Mouse (Mus musculus): ENCODE data around the gene Tiam1.

Tiam1 gene

DNA sequence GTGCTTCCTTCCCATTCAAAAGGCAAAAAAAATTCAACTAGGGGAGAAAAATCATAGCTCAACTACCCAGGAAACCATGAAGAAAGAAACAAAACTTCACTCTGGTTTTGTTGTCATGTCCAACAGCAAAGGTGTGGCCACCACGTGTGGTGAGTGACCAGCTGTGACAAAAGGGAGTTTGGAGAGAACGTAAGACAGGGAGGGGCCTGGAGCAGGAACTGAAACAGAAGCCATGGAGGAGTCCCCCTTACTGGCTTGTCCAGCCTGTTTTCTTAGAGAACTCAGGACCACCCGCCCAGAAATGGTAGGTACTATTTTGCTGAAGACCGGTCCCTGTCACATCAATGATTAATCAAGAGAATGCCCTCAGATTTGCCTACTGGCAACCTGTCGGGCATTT lies 342.1 kb downstream of the Tiam1 start:
- DNase-seq (ENCODE audit: low spot score in 2 of 2) = no peak

DNA sequence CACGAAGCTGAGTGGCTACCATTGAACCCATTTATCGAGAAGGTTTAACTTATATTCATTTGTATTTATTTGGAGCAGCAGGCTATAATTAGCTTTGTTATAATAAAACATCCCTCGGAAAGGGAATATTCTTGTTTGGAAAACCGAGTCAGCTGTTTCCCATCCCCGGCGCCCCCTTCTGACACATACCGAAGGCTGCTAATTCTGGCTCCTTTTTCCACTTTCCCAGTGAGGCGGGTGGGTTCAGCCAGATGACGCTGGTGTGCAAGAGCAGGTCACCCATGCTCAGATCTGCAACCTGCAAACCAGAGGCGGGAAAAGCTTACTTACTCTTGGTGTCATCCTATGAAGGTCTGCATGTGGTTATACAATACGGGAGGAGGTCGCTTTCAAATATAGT lies 343.8 kb downstream of the Tiam1 start:
- no peak for DNase-seq (ENCODE audit: low spot score in 2 of 2)

DNA sequence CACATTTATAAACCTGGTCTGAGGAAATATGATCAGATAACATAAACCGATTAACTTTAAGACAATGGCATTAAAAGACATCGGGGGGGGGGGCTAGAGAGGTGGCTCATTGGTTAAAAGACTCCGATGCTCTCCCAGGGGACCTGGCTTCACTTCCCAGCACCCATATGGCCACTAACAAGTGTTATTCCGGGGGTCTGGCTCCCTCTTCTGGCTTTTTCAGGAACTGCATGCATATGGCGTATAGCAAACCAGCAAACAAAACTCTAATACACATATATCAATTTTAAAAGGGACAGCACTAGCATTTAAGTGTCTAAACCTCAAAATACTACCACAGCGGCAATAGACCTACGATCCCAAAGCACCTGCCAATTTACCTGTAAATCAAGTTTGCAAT lies 347.0 kb downstream of the Tiam1 start:
- DNase-seq (ENCODE audit: low spot score in 2 of 2) = no peak

DNA sequence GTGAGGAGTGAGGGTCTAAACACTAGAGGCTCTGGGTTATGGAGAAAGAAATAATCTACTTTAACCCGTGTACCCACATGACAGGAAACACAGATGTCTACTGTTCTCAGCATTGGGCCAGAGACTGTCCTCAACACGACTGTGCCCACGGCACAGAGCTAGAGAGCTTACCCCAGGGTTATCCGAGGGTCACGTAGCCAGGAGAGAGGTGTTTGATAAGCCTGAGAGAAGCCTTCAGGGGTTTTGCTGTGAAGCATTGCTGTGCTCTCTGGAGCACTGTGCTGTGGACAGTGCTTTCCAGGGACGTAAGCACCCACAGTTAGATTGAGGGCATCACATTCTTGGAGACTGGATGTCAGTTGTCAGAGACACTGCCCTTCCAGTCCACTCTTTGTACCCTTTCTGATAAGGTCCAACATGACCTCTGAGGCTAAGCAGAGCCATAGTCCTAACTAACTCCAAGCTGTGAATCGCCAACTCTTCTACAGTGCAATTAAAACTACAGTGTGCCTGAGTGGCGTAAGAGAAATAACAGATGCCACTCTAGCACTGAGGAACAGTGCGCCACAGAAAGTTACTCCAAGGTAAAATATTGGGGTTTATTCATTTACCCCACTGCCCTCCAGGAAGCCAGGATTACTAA lies 353.7 kb downstream of the Tiam1 start:
- DNase-seq (ENCODE audit: low spot score in 2 of 2) = no peak

DNA sequence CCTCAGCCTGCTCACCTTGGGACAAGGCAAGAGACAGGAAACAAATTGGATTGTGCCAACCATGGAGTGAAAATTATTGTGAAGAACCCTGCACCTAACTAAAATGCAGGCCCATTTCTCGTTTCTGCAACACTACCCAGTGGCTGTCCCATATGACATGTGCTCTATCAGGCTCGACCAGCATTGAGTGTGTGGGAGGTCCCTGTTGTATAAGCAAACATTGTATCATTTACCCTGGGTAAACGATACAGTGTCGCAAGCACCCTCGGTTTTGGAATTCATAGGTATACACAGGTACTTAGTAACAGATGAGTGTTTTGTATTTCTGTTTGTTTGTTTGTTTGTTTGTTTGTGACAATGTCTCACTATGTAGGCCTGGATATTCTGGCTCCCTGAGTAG lies 357.8 kb downstream of the Tiam1 start:
- no peak for DNase-seq (ENCODE audit: low spot score in 2 of 2)

DNA sequence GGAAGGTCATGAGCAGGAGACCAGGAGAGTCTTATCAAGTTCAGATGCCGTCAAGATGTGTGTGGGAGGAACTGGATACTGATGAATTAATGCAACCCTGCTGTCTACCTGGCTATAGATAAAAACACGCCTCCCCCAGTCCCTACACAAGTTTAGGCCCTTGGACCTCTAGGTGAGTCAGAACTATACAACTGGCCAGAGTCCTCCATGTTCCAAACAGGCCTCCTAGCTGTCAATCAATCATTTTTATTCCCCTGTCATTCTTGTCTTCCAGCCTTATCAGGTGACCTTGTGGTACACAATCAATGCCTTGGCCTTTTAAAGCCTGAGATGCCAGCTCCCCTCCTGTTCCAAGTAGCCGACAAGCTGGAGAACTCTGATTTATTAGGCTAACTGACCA lies 363.9 kb downstream of the Tiam1 start:
- no peak for DNase-seq (ENCODE audit: low spot score in 2 of 2)

DNA sequence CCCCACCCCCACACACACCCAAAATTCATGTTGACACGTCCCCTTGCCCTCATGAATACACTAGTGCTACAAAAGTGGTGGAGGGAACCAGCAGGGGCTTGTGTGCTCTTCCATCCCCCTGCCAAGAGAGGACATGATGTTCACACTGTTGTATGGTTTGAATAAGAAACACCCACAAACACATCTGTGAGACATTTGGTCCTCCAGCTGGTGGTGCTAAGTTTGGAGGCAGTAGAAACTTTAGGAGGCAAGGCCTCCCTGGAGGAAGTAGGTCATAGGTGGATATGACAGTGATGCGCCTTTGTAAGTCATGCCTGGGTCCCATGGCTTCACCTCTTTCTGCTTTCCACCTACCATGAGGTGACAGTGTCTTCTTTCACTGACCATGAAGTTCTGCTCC lies 366.1 kb downstream of the Tiam1 start:
- DNase-seq (ENCODE audit: low spot score in 2 of 2) = no peak

DNA sequence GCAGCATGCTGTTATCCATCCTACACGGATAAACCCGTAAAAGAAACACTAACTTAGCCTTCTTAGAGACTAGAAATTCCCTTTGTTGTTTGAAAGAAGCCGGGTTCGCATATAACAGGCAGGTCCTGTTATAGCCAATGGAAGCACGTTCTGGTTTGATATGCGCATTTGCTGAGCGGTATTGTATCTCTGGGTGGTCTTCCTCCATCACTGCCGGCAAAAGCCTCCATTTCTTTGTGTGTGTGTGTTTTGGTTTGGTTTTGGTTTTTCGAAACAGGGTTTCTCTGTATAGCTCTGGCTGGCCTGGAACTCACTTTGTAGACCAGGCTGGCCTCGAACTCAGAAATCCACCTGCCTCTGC lies 369.0 kb downstream of the Tiam1 start:
- DNase-seq (ENCODE audit: low spot score in 2 of 2) = no peak

DNA sequence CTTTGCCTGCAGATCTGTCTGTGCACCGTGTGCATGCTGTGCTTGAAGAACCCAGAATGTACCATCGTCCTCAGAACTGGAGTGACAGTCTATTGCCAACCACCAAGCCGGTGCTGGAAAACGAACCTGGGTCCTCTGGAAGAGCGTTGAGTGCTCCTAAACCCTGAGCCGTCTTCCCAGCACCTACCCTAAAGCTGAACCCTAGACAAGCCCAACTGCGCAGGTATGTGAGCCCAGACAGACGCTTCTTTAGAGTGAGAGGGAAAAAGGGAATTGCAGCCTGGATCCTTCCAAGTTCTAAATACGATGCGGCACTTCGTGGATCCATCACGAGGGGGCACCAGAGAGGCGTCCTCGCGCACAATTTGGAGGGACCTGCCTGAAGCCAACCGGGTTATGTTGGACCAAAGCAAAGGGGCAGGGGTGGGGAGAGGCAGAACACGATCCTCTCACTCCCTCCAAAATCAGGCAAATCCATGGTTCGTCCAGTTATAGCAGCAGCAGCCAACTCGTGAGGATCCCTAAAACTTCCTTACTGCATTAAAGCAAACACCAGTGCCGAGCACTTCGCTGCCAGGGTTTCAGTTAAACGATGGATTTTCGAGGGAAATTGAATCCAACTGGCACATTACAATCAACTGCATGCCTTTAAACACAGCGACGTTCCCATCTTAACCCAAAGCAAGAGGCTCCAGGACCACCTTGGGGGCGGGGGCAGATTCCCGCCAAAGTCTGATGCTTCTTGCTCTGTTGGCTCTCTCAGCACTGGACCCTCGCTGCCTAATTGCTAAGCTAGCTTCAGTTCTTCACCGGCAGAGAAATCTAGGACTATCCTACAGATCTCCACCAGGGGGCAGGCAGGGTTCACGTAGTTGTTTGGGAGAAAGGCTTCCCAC lies 369.7 kb downstream of the Tiam1 start:
- DNase-seq (ENCODE audit: low spot score in 2 of 2) = peak; percentile 51 to 83

DNA sequence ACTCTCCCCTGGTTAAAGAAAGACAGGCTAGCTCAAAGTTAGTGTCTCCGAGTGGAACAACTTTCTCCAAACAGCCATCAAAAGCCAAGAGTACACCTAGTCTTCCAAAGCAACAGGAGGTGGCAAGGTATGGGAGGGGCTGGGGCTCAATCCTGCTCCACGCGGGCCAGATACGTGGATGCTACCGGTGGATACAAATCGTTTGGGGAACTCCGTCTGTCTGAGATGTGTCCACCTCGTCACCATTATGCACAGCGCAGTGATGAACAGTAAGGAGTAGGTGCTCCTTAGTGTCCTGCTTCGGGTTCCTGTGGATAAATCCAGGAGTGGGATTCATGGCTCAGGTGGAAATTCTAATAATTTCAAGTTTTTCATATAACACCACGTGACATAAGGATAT lies 377.6 kb downstream of the Tiam1 start:
- no peak for DNase-seq (ENCODE audit: low spot score in 2 of 2)

DNA sequence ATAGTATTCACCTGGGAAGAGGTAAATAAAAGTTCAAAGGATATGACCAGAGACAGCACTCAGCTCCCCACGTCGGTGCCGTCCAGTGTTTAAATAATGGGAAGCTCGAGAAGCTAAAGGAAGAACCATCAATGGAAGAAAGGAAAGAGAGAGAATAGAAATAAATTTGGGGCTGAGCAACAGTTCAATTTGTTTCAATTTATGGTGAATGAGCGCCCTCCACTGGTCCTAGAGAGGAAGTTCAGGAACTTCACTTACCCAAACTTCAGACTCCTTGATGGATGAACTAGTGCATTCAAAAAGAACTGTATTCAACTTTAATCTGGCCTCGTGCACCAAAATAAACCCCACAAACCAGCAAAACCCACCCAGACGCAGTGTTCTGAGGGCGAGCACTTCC lies 378.1 kb downstream of the Tiam1 start:
- DNase-seq (ENCODE audit: low spot score in 2 of 2) = no peak

DNA sequence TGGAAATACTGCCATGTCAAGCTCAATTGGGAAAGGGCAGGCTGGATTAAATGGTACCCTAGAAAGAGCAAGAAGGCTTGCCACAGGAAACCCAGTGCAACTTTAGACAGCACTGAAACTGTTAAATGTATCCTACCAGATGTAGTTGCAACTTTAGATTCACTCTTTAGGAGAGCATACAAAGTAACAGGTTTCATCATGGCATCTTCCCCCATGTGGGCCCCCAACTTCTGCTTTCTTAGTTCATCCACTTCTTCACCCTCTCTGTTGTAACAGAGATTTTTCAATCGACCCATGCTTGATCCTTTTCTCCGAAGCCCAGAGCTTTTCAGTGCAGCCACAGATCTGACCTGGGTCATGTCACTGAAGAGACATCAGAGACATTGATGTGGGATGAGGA lies 379.8 kb downstream of the Tiam1 start:
- no peak for DNase-seq (ENCODE audit: low spot score in 2 of 2)

DNA sequence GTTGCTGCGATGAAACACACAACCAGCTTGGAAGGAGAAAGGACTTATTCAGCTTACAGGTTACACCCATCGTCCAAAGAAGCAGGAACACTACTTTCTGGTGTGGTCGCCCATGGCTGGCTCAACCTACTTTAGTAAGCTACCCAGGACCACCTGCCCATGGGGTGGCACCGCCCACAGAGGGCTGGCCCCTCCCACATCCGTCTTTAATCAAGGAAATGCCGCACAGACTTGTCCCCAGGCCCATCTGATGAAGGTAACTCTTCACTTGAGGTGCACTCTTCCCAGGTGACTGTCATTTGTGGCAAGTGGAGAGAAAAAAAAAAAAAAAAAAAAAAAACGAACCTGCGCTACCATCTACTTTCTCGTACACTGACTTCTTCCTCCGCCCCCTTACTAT lies 381.0 kb downstream of the Tiam1 start:
- no peak for DNase-seq (ENCODE audit: low spot score in 2 of 2)

DNA sequence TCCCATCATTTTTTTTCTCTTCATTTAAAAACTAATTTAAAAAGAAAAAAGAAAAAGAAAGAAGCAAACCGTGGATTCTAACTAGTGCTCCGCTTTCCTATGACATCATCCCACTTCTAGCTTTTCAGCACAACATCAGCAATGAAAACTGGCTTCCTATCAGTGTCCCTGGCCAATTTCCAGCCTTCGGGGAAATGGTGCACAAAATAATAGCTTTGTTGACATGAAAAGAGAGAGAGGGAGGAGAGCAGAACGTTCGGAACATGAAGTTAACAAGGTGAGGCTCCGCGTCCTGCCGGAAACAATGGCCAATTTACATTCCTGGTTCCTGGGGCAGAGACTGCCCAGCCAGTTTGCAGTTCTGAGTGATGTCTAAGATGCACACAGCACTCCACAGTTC lies 381.5 kb downstream of the Tiam1 start:
- DNase-seq (ENCODE audit: low spot score in 2 of 2) = no peak

DNA sequence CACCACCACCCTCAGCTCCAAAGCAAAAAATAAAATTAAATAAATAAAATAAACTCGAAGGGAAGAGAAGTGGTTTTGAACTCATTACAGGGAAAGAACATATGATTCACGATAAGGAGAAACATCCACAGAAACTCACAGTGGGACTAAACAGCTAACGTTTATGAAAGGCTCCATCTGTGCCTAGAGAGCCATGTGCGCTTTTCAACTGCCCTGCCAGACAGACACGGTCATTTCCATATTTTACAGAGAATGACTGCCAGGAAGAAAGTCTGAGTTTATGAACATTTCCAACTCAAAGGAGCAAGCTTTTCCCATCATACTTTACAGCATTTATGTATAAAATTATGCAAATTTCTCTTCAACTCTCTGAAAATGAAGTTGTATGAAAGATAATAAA lies 386.2 kb downstream of the Tiam1 start:
- DNase-seq (ENCODE audit: low spot score in 2 of 2) = no peak

DNA sequence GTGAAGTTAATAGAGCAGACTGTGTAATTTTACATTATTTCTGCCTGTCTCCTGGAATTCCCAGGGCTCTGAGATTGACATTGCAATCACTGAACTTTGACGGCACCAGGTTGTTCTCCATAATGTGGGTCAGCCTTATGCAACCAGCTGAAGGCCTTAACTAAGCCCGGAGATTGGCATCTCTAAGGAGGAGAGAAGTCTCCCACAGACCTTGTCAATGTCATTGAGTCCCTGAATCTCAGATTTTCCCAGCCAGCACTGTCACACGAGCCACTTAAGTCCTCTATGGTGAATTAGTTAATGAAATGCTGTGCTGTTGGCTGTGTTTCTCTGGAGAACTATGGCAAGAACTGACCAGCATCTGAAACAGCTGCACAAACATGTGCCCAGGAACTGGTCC lies 388.9 kb downstream of the Tiam1 start:
- no peak for DNase-seq (ENCODE audit: low spot score in 2 of 2)

DNA sequence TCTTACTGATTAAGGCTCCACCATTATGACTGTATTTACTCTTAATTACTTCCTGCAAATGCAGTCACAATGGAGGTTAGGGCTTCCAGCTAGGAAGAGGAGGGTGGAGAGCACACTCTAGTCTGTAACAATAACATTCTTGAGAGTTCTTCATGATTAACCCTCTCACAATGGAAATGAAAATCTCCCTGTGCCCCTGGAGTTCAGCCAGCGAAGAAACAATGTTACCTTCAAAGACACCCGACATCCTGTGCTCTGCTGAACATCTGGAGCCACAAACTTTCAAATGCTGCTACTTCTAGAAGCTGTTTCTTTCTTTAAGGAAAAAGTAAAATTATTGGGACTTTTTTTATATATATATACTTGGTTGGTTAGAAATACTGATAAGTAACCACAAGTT lies 395.7 kb downstream of the Tiam1 start:
- DNase-seq (ENCODE audit: low spot score in 2 of 2) = no peak

DNA sequence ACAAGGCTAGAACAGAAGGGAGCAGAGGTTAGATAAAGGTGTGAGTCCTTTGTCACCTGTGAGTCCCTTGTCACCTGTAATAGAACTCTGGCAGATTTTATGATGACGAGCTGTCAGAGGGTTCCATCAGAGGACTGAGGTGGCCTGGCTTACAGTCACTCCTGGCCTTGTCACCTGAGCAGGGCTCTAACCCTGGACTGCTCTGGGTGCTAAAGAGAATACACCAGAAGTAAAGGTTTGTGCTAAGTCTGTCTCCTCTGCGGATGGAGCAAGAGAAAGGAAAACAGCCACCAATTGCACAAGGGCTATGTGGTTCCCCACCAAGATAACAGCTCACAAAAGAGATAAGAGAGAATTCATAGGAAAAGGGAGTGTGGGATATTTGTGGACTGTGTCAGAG lies 404.0 kb downstream of the Tiam1 start:
- DNase-seq (ENCODE audit: low spot score in 2 of 2) = no peak

DNA sequence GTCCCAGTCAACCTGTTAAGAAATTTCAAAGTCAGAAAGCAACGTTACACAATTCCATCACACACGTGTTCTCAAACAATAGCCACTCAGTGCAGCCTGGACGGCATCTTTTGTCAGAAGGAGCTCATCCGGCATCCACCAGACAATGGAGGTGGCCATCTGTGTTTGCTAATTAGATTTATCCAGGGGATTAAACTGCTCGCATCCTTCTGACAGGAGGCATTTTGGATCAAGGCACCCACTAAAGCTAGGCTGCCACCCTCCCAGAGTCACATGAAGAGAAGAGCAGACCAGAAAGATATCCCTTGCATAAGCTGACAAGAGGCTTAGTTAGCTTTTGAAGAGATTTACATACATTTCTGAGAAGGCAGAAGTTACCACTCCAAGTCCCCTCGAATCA lies 404.6 kb downstream of the Tiam1 start:
- no peak for DNase-seq (ENCODE audit: low spot score in 2 of 2)

Data from heart, adult 9 months (tissue).